Mouse (Mus musculus): ENCODE results near the gene Abcg5.

DNA sequence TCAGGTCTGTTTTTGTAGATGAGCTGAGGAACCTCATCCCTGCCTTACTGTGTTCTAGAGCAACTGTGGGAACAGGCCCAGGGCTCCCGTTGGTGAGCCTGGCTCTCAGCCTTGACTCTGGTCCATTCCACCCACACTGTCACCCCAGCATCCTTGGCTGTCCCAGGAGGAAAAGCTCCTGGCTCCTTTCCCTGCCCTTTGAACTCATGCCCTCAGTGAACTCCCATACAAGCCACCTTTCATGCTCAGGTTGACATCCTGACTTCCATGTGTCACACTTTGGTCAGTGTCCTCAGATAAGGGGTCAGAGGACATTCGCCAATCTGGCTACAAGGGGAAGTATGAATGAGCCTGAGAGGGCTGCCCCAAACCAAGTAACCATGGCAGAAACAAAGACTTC, 10.9 kb upstream of the Abcg5 start:
- TF ChIP-seq TCF12 (IDR thresholded peaks at IDR 0.05; ENCODE audit: insufficient read depth, poor library complexity, severe bottlenecking): no peak
- TF ChIP-seq POLR2A (IDR thresholded peaks at IDR 0.05; ENCODE audit: insufficient read length, low read depth): no peak
- no peak for TF ChIP-seq POLR2AphosphoS2 (IDR thresholded peaks at IDR 0.05; ENCODE audit: insufficient read length, low read depth)
- no peak for TF ChIP-seq E2F4 (IDR thresholded peaks at IDR 0.05; ENCODE audit: insufficient read depth)
- no peak for TF ChIP-seq MAX (IDR thresholded peaks at IDR 0.05; ENCODE audit: low read depth)

All from myocyte (in vitro differentiated cells).